Mouse (Mus musculus) heart, embryonic 11.5 days (tissue): ENCODE measurements around the gene Vkorc1. TPM values are rescaled to one million over a fixed set of nuclear protein-coding genes. Genes with fewer than 3 reads are reported as not detected.

Source experiments
- ATAC-seq: fragments of 200-750 bp; cut with Nextera tagmentation; replicated peaks from 2 replicates; pipeline ENCODE4 v1.8.0; 2017; ENCODE audit warnings: moderate library complexity; ENCODE audit not compliant: insufficient number of reproducible peaks, low FRiP score, low TSS enrichment
- H3K27ac ChIP-seq: fragments of 300-500 bp; sonication (generic); 2 replicates; pipeline ENCODE4 v1.5.1; 2014; ENCODE audit warnings: mild to moderate bottlenecking, low read depth, low read length
- H3K27me3 ChIP-seq: fragments of 300-500 bp; sonication (generic); 2 replicates; pipeline ENCODE4 v1.6.1; 2014; ENCODE audit warnings: mild to moderate bottlenecking, low read length, mixed read lengths; ENCODE audit not compliant: control insufficient read depth, insufficient read depth
- H3K36me3 ChIP-seq: fragments of 300-500 bp; sonication (generic); 2 replicates; pipeline ENCODE4 v1.6.1; 2014; ENCODE audit warnings: mild to moderate bottlenecking, low read length, moderate library complexity, mixed read lengths; ENCODE audit not compliant: control insufficient read depth, insufficient read depth
- H3K4me1 ChIP-seq: fragments of 300-500 bp; sonication (generic); 2 replicates; pipeline ENCODE4 v1.6.1; 2014; ENCODE audit warnings: low read length; ENCODE audit not compliant: control insufficient read depth, insufficient read depth
- H3K4me2 ChIP-seq: fragments of 300-500 bp; sonication (generic); 2 replicates; pipeline ENCODE4 v1.6.1; 2014; ENCODE audit warnings: mild to moderate bottlenecking, moderate library complexity
- H3K4me3 ChIP-seq: fragments of 300-500 bp; sonication (generic); 2 replicates; pipeline ENCODE4 v1.5.1; 2014; ENCODE audit warnings: low read depth, low read length
- H3K9ac ChIP-seq: fragments of 300-500 bp; sonication (generic); 2 replicates; pipeline ENCODE4 v1.6.1; 2014; ENCODE audit warnings: mild to moderate bottlenecking, low read depth, low read length, moderate library complexity
- H3K9me3 ChIP-seq: fragments of 300-500 bp; sonication (generic); replicated peaks from 2 replicates; pipeline ENCODE4 v1.6.1; 2016; ENCODE audit warnings: low read length; ENCODE audit not compliant: control insufficient read depth
- WGBS: fragments of 180-500 bp; shearing (Covaris S2); extraction: QIAGEN DNeasy Blood & Tissue Kit; methylation state at CpG from one replicate; pipeline ENCODE4 v1.1.7; 2014; ENCODE audit not compliant: insufficient replicate concordance; 5-methylcytosine and 5-hydroxymethylcytosine counted together
- polyA plus RNA-seq: library from polyadenylated mRNA; unstranded; fragments of >200 nt; fragmentation: Nextera tagmentation; extraction: Ambion mirVana; gene quantifications from 2 replicates; pipeline ENCODE4 v1.2.1, GENCODE M21; 2014

Vkorc1 gene
- polyA plus RNA-seq, 1 experiment from 2014 or later, result 98.7 TPM

DNA sequence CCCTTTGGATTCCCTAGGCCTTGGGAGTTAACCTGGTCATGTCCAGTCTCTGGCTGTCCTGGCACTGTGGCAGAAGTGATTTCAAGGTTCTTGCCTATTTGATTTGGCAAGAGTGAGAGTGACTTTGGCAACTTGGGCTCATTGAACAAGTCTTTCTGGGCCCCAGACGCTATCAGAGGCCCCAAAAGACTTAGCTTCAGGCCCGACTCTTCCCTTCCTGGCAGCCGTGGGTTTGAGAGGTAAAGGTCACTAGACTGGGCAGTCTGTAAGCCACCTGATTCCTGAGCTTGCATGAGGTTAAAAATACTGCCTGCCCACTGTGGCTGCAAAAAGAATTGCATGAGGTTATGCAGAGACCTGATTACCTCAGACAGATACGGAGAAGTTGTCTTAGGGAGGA lies 13.2 kb upstream of the Vkorc1 start:
- Histone ChIP-seq H3K4me3 (no peak overlapping the region), H3K36me3 (peaks cover 36% of the 10 kb centered on the region), H3K4me1 (peaks cover 7% of the 10 kb centered on the region), H3K27me3 (no peaks in the 10 kb centered on the region), H3K9me3 (no peaks in the 10 kb centered on the region), H3K4me2 (no peak overlapping the region), H3K9ac (no peak overlapping the region), H3K27ac (no peak overlapping the region)
- no peak for ATAC-seq
- 87% methylated on average over 4 of the region's 4 CpGs for WGBS

- Histone ChIP-seq H3K27ac (no peak overlapping the region), H3K27me3 (no peaks in the 10 kb centered on the region), H3K9me3 (no peaks in the 10 kb centered on the region), H3K4me1 (peaks cover 7% of the 10 kb centered on the region), H3K9ac (no peak overlapping the region), H3K36me3 (peaks cover 36% of the 10 kb centered on the region), H3K4me2 (no peak overlapping the region), H3K4me3 (no peak overlapping the region)
- 90% methylated on average over 12 of the region's 12 CpGs for WGBS
- ATAC-seq, result no peak
These were observed 12.5 kb upstream of the Vkorc1 start for GRCm38 (mm10) chr7:127907939-127908338.

DNA sequence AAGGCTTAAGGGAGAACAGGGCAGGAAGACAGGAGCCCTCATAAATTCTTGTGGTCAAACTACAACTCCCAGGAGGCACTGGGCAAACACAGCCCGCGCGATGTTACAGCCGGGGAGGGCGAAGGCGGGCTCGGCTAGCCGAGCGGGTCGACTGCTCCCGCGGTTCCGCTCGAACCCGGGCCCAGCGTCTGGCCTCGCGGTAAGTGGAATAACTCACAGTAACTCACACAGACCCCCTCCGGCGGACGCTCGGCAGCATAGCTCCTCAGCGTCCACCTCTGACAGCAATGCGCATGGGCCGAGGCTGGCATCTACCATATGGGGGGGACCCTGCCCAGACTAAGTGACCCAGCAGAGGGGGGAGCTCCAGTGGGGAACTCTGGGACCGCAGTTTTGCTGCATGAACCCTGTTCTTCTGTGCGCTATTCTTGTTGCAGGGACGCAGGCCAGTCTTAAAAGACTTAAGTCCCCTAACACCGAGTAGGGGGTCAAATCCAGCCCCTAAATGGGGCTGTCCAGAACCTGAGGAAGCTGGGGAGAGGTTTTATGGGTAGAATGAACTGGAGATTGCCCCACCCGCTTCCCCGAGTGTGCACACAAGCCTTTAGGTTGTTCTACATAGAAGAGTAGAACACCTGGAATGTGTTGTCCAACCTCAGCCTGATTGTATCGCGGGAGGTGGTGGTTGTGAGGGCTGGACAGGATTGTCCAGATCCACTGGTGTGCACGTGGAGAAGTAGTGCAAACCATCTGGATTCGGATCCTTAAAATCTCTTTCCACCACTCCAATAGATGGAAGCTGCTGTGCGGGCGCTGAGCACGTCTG lies 8.8 kb upstream of the Vkorc1 start, which contains the start of gene Bckdk:
TSS of gene Bckdk (plus strand) at position 112 of the 826 bp plus-strand sequence.
- no peaks in the 10 kb centered on the region for H3K9me3 ChIP-seq
- H3K4me3 ChIP-seq, result peak within 1 kb of the TSS; percentile 86
- H3K36me3 ChIP-seq, result peaks cover 31% of the 10 kb centered on the region
- peak; percentile 73 for ATAC-seq
- H3K27me3 ChIP-seq, result no peaks in the 10 kb centered on the region
- 7% methylated on average over 38 of the region's 38 CpGs for WGBS
- peak within 1 kb of the TSS; percentile 89 for H3K4me2 ChIP-seq
- H3K4me1 ChIP-seq, result peaks cover 9% of the 10 kb centered on the region
- H3K27ac ChIP-seq, result peak within 1 kb of the TSS; percentile 87
- peak within 1 kb of the TSS; percentile 96 for H3K9ac ChIP-seq

DNA sequence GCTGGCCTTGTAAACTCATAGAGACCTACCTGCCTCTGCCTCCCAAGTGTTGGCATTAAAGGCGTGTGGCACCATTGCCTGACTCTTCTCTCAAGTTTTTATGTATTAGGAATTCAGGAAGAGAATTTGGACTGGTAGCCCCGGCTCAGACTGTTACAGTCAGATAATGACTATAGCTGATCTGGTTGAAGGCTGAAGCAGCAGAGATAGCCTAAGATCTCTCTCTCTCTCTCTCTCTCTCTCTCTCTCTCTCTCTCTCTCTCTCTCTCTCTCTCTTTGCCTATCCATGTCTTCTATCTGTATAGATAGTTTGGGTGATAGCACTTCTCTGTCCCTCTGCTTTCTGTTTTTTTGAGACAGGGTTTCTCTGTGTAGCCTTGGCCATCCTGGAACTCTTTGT lies 6.4 kb upstream of the Vkorc1 start:
- Histone ChIP-seq H3K9me3 (no peaks in the 10 kb centered on the region), H3K4me3 (no peak overlapping the region), H3K36me3 (peaks cover 10% of the 10 kb centered on the region), H3K4me2 (no peak overlapping the region), H3K9ac (no peak overlapping the region), H3K27me3 (no peaks in the 10 kb centered on the region), H3K4me1 (peaks cover 9% of the 10 kb centered on the region), H3K27ac (no peak overlapping the region)
- ATAC-seq, result no peak
- WGBS, result 64% methylated on average over 2 of the region's 2 CpGs

- Histone ChIP-seq H3K4me2 (no peak overlapping the region), H3K9ac (no peak overlapping the region), H3K4me3 (no peak overlapping the region), H3K4me1 (peaks cover 9% of the 10 kb centered on the region), H3K27me3 (no peaks in the 10 kb centered on the region), H3K27ac (no peak overlapping the region), H3K9me3 (no peaks in the 10 kb centered on the region), H3K36me3 (no peaks in the 10 kb centered on the region)
- no peak for ATAC-seq
- 31% methylated on average over 7 of the region's 7 CpGs for WGBS
These were observed 4.6 kb upstream of the Vkorc1 start for GRCm38 (mm10) chr7:127899997-127900396.

DNA sequence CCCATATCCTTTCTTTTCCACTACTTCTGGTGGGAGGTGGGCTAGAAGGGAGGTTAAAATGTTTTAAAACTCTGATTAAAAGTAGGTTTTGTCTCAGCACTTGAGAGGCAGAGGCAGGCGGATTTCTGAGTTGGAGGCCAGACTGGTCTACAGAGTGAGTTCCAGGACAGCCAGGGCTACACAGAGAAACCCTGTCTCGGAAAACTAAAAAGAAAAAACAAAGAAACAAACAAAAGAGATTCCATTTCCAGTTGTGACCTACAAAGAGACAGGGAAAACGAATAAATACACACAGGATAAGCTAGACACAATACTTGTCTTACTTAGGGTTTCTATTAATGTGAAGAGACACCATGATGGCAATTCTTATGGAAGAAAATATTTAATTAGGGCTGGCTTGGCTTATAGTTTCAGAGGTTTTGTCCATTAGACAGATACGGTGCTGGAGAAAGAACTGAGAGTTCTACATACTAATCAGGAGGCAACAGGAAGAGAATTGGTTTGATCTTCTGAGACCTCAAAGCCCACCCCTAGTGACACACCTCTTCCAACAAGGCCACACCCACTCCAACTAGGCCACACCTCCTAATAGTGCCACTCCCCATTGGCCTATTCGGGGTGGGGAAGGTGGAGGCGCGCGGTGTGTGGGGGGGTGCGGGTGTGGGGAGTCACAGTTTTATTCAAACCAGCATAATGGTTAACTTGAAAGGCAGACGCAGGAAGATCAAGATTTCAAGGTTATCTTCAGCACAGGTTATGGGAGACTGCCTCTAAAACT lies 3.0 kb upstream of the Vkorc1 start:
- H3K36me3 ChIP-seq, result no peaks in the 10 kb centered on the region
- H3K27me3 ChIP-seq, result no peaks in the 10 kb centered on the region
- 31% methylated on average over 10 of the region's 10 CpGs for WGBS
- no peaks in the 10 kb centered on the region for H3K9me3 ChIP-seq
- no peak overlapping the region for H3K9ac ChIP-seq
- H3K4me3 ChIP-seq, result no peak overlapping the region
- no peak overlapping the region for H3K27ac ChIP-seq
- H3K4me2 ChIP-seq, result no peak overlapping the region
- H3K4me1 ChIP-seq, result peaks cover 10% of the 10 kb centered on the region; the same call in 1 of the 2 replicates
- no peak for ATAC-seq

- Histone ChIP-seq H3K27me3 (no peaks in the 10 kb centered on the region), H3K4me2 (no peak overlapping the region), H3K4me1 (peaks cover 10% of the 10 kb centered on the region; the same call in 1 of the 2 replicates), H3K9me3 (no peaks in the 10 kb centered on the region), H3K27ac (no peak overlapping the region), H3K4me3 (no peak overlapping the region), H3K9ac (no peak overlapping the region), H3K36me3 (no peaks in the 10 kb centered on the region)
- 83% methylated on average over 7 of the region's 7 CpGs for WGBS
- no peak for ATAC-seq
These were observed 2.1 kb upstream of the Vkorc1 start for GRCm38 (mm10) chr7:127897542-127897941.

DNA sequence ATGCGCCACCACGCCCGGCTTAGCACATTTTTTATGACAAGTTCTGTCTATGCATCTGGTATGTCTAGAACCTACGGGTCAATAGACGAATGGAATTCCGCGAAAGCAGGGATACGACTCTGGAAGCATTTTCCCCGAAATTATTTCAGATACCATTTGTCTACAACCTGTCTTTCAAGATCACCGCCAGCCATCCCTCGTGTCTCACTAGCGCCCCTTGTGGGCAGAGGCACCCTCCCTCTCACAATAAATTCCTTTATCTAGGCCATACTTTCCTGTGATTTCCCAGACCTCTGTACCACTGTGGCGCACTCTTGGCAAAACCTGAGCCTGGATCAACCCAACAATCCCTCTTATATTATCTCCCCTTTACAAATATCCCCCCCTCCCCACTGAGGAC lies 967 bp upstream of the Vkorc1 start:
- Histone ChIP-seq H3K4me3 (no peak overlapping the region), H3K9me3 (no peaks in the 10 kb centered on the region), H3K27me3 (no peaks in the 10 kb centered on the region), H3K4me1 (peaks cover 10% of the 10 kb centered on the region; the same call in 1 of the 2 replicates), H3K36me3 (no peaks in the 10 kb centered on the region), H3K4me2 (no peak overlapping the region), H3K27ac (no peak overlapping the region), H3K9ac (no peak overlapping the region)
- ATAC-seq, result no peak
- WGBS, result 53% methylated on average over 13 of the region's 13 CpGs
